Mouse (Mus musculus) thymus, adult 2 months (tissue): ENCODE measurements around the gene Ndel1. TPM values are rescaled to one million over a fixed set of nuclear protein-coding genes. Genes with fewer than 3 reads are reported as not detected.
A peak's percentile ranks its signal among the peaks of the same experiment; 100 is the strongest.

Experiments used
- DNase-seq: peaks from one replicate; pipeline ENCODE4 v3.0.0; 2021
- H3K27ac ChIP-seq: fragments of 200-500 bp; 2 replicates; pipeline ENCODE4 v1.5.1; 2012; ENCODE audit warnings: low read length, control low read depth; ENCODE audit not compliant: control insufficient read depth, insufficient read depth
- H3K27me3 ChIP-seq: fragments of 200-500 bp; 2 replicates; pipeline ENCODE4 v1.6.1; 2012; ENCODE audit warnings: mild to moderate bottlenecking, low read length, moderate library complexity, mixed read lengths; ENCODE audit not compliant: control insufficient read depth, insufficient read depth
- H3K36me3 ChIP-seq: fragments of 200-500 bp; 2 replicates; pipeline ENCODE4 v1.6.1; 2012; ENCODE audit warnings: mild to moderate bottlenecking, low read length, moderate library complexity; ENCODE audit not compliant: control insufficient read depth, insufficient read depth
- H3K4me1 ChIP-seq: fragments of 200-500 bp; replicated peaks from 2 replicates; pipeline ENCODE4 v1.6.1; 2012; ENCODE audit warnings: low read length; ENCODE audit not compliant: control insufficient read depth, insufficient read depth
- H3K4me3 ChIP-seq: fragments of 200-500 bp; 2 replicates; pipeline ENCODE4 v1.5.1; 2012; ENCODE audit warnings: mild to moderate bottlenecking, low read length, control low read depth, moderate library complexity; ENCODE audit not compliant: control insufficient read depth, insufficient read depth
- CTCF ChIP-seq: fragments of 200-500 bp; IDR thresholded peaks from 2 replicates; pipeline ENCODE4 v1.5.1; 2012; ENCODE audit warnings: mild to moderate bottlenecking, control low read depth, low read length, moderate library complexity, borderline replicate concordance; ENCODE audit not compliant: control insufficient read depth, poor library complexity, insufficient read depth; ENCODE audit errors: extremely low read depth
- POLR2A ChIP-seq: fragments of 200-500 bp; IDR thresholded peaks from 2 replicates; pipeline ENCODE4 v1.6.1; 2012; ENCODE audit warnings: mild to moderate bottlenecking, low read length, control low read depth, moderate library complexity; ENCODE audit not compliant: control insufficient read depth, poor library complexity, insufficient read depth; ENCODE audit errors: extremely low read depth
- WGBS: fragments of 180-500 bp; shearing (Covaris S2); methylation state at CpG from one replicate; pipeline ENCODE4 v1.1.7; 2018; 5-methylcytosine and 5-hydroxymethylcytosine counted together
- polyA plus RNA-seq: library from polyadenylated mRNA; depleted of rRNA; stranded (reverse); fragments of >200 nt; gene quantifications from 2 replicates; pipeline ENCODE4 v1.2.3, GENCODE M21; 2012

The Ndel1 gene
- polyA plus RNA-seq, 1 experiment = 57.0 TPM

GRCm38 (mm10) chr11:68905665-68906460 lies 34.2 kb upstream of the Ndel1 start:
- H3K27ac ChIP-seq = no peak overlapping the region
- peaks cover 10% of the 10 kb centered on the region for H3K4me1 ChIP-seq
- TF ChIP-seq CTCF (no peak), POLR2A (no peak)
- no peak overlapping the region for H3K4me3 ChIP-seq
- DNase-seq = no peak
- 96% methylated on average over 9 of the region's 9 CpGs for WGBS
- no peaks in the 10 kb centered on the region for H3K27me3 ChIP-seq
- H3K36me3 ChIP-seq = peaks cover 42% of the 10 kb centered on the region

DNA sequence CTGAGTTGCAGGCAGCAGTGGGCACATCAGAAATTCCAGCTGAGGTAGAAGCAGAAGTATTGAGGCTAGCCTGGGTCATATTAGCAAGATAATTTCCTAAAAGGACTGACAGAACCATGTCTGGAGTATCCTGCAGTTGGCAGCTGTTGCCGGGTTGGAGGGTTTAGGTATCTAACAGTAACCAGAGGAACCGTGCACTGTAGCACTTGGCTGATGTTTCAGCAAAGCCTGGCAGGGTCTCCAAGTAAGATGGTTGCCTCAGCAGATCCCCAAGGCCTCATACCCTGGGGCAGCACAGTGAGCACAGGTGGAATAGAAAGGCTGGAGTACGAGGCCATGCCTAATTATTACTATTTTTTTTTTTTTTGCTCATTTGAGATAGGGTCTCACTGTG lies 33.5 kb upstream of the Ndel1 start:
- Histone ChIP-seq H3K27ac (no peak overlapping the region), H3K4me1 (peaks cover 11% of the 10 kb centered on the region), H3K4me3 (no peak overlapping the region), H3K36me3 (peaks cover 42% of the 10 kb centered on the region), H3K27me3 (no peaks in the 10 kb centered on the region)
- no peak for DNase-seq
- TF ChIP-seq CTCF = no peak
- TF ChIP-seq POLR2A = no peak
- 92% methylated on average over 3 of the region's 3 CpGs for WGBS

DNA sequence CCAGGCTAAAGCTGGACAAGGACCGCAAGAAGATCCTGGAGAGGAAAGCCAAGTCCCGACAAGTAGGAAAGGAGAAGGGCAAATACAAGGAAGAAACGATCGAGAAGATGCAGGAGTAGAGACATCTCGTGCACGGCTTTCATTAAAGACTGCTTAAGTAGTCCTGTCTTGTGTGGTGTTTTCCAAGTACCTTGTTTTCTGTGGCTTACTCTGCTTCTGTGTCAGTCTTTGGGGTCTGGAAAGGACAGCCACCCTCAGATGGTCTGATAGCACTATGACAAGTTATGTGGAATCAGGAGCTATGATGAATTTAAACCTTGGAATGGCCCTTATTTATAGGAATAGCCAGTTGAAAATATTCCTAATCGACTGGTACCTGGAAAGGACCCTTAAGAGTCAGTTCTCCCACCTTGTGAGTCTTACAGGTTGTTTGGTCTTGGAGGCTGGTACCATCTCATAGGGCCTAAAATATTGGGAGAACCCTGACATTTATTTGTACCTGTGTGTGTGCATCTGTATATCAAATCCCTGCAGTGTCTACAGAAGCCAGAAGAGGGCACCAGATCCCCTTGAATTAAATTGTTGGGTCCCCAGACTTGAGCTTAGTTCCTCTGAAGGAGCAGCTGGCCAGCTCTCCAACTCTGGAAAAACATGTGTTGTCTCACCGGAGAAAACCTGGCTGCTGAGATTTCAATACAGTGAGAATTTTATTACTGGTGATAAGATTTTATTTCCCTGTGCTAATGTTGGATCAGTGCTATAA lies 32.9 kb upstream of the Ndel1 start:
- TF ChIP-seq CTCF = no peak
- no peak for TF ChIP-seq POLR2A
- H3K27me3 ChIP-seq = no peaks in the 10 kb centered on the region
- peak; percentile 76 for DNase-seq
- no peak overlapping the region for H3K27ac ChIP-seq
- H3K36me3 ChIP-seq = peaks cover 42% of the 10 kb centered on the region
- no peak overlapping the region for H3K4me3 ChIP-seq
- H3K4me1 ChIP-seq = peaks cover 11% of the 10 kb centered on the region
- WGBS = 84% methylated on average over 8 of the region's 8 CpGs

GRCm38 (mm10) chr11:68903775-68904174 lies 32.1 kb upstream of the Ndel1 start:
- Histone ChIP-seq H3K4me1 (peaks cover 8% of the 10 kb centered on the region), H3K27ac (no peak overlapping the region), H3K27me3 (no peaks in the 10 kb centered on the region), H3K36me3 (peaks cover 42% of the 10 kb centered on the region), H3K4me3 (no peak overlapping the region)
- WGBS = 93% methylated on average over 2 of the region's 2 CpGs
- DNase-seq = no peak
- no peak for TF ChIP-seq CTCF
- TF ChIP-seq POLR2A = no peak

DNA sequence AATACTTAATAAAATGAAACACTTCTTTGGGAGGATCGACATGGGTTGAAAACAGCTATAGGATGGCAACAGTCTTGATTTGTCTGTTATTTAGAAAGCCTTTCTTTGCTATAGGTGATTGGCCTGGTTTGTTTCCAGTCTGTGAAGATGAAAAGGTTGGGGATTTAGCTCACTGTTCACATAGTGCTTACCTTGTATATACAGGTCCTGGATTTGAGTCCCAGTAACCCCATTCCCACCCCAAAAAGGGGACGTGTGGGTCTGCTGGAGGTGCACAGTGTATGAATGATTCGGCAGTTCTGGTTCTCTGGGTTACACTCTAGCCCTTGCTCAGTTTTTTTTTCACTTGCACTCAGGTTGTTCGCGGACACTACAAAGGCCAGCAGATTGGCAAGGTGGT lies 31.2 kb upstream of the Ndel1 start:
- H3K4me3 ChIP-seq = no peak overlapping the region
- TF ChIP-seq POLR2A (no peak), CTCF (no peak)
- peaks cover 42% of the 10 kb centered on the region for H3K36me3 ChIP-seq
- H3K27me3 ChIP-seq = no peaks in the 10 kb centered on the region
- no peak overlapping the region for H3K27ac ChIP-seq
- 68% methylated on average over 5 of the region's 5 CpGs for WGBS
- H3K4me1 ChIP-seq = peaks cover 8% of the 10 kb centered on the region
- DNase-seq = no peak

DNA sequence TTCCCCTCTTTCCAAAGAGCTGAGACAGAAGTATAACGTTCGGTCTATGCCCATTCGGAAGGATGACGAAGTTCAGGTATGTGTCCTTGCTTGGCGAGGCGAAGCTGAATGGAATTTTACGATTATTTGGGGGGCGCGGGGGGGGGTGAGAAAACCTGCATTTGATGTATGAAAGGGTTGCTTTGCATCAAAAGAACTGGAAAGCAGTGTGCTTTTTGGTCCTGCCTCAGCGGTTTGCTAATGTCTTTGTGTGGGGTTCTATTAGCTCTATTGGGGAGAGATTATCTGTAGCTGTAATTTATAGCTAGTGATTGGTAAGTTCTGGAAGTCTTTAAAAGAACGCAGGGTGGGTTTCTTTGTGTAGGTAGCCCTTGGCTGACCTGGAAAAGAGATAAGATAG lies 30.7 kb upstream of the Ndel1 start:
- Histone ChIP-seq H3K4me1 (peaks cover 8% of the 10 kb centered on the region), H3K36me3 (peaks cover 42% of the 10 kb centered on the region), H3K27ac (no peak overlapping the region), H3K27me3 (no peaks in the 10 kb centered on the region), H3K4me3 (peak overlapping the region; percentile 78)
- DNase-seq = no peak
- TF ChIP-seq CTCF (no peak), POLR2A (no peak)
- 8% methylated on average over 11 of the region's 11 CpGs for WGBS

DNA sequence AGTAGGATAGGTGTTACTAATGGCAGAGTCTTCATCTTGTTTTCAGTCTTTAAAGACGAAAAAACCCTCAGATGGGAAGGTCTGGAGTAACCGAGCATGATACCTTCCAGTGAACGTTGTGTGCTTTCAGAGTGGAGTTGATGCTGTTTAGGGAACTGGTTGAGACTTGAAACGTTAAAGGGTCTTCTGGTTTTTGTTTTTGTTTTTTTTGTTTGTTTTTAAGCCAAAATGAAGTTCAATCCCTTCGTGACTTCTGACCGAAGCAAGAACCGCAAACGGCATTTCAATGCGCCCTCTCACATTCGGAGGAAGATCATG lies 30.3 kb upstream of the Ndel1 start:
- H3K4me3 ChIP-seq = peak overlapping the region; percentile 78
- no peaks in the 10 kb centered on the region for H3K27me3 ChIP-seq
- peaks cover 42% of the 10 kb centered on the region for H3K36me3 ChIP-seq
- 1% methylated on average over 10 of the region's 10 CpGs for WGBS
- H3K27ac ChIP-seq = no peak overlapping the region; the same call in 1 of the 2 replicates
- TF ChIP-seq POLR2A = no peak
- no peak for TF ChIP-seq CTCF
- peaks cover 8% of the 10 kb centered on the region for H3K4me1 ChIP-seq
- no peak for DNase-seq
